Mouse (Mus musculus): Measurements from ENCODE around the gene Gm1043. TPM values are rescaled to one million over a fixed set of nuclear protein-coding genes. Genes with fewer than 3 reads are reported as not detected.

Gm1043 gene
- polyA plus RNA-seq, 1 experiment from 2014 or later: not detected

- WGBS: 54% methylated on average over 7 of the region's 7 CpGs
Measured at GRCm38 (mm10) chr5:37228894-37229293, 143.7 kb downstream of the Gm1043 start.

GRCm38 (mm10) chr5:37233010-37233557 lies 147.9 kb downstream of the Gm1043 start:
- no peak overlapping the region for H3K27ac ChIP-seq (ENCODE audit: low read length)
- H3K36me3 ChIP-seq (ENCODE audit: insufficient read depth, low read length): no peaks in the 10 kb centered on the region
- H3K9me3 ChIP-seq (ENCODE audit: low read length): no peaks in the 10 kb centered on the region
- WGBS: 49% methylated on average over 9 of the region's 9 CpGs
- H3K4me2 ChIP-seq (replicated peaks; ENCODE audit: low read depth, low read length): no peak overlapping the region
- no peak overlapping the region for H3K4me3 ChIP-seq (ENCODE audit: low read length)
- H3K27me3 ChIP-seq (ENCODE audit: insufficient read depth, low read length): peaks cover 2% of the 10 kb centered on the region; the same call in 1 of the 2 replicates
- no peak overlapping the region for H3K9ac ChIP-seq (replicated peaks; ENCODE audit: low read length)
- no peaks in the 10 kb centered on the region for H3K4me1 ChIP-seq (ENCODE audit: insufficient read depth, low read length)
- no peak for ATAC-seq (ENCODE audit: low FRiP score, low TSS enrichment)

More at GRCm38 (mm10) chr5:37228894-37229293, 143.7 kb downstream of the Gm1043 start:
- no peaks in the 10 kb centered on the region for H3K4me1 ChIP-seq (ENCODE audit: insufficient read depth, low read length)
- no peaks in the 10 kb centered on the region; the same call in 1 of the 2 replicates for H3K27me3 ChIP-seq (ENCODE audit: insufficient read depth, low read length)
- no peak overlapping the region for H3K27ac ChIP-seq (ENCODE audit: low read length)
- no peak overlapping the region for H3K4me2 ChIP-seq (replicated peaks; ENCODE audit: low read depth, low read length)
- H3K9me3 ChIP-seq (ENCODE audit: low read length): no peaks in the 10 kb centered on the region
- ATAC-seq (ENCODE audit: low FRiP score, low TSS enrichment): no peak
- H3K4me3 ChIP-seq (ENCODE audit: low read length): no peak overlapping the region
- no peaks in the 10 kb centered on the region for H3K36me3 ChIP-seq (ENCODE audit: insufficient read depth, low read length)
- H3K9ac ChIP-seq (replicated peaks; ENCODE audit: low read length): no peak overlapping the region

- no peak overlapping the region for H3K9ac ChIP-seq (replicated peaks; ENCODE audit: low read length)
- H3K4me1 ChIP-seq (ENCODE audit: insufficient read depth, low read length): peaks cover 12% of the 10 kb centered on the region
- no peak overlapping the region for H3K4me3 ChIP-seq (ENCODE audit: low read length)
- no peaks in the 10 kb centered on the region for H3K36me3 ChIP-seq (ENCODE audit: insufficient read depth, low read length)
- ATAC-seq (ENCODE audit: low FRiP score, low TSS enrichment): no peak
- H3K9me3 ChIP-seq (ENCODE audit: low read length): no peaks in the 10 kb centered on the region
- WGBS: 48% methylated on average over 2 of the region's 2 CpGs
- H3K27me3 ChIP-seq (ENCODE audit: insufficient read depth, low read length): peaks cover 45% of the 10 kb centered on the region
- no peak overlapping the region for H3K4me2 ChIP-seq (replicated peaks; ENCODE audit: low read depth, low read length)
- no peak overlapping the region for H3K27ac ChIP-seq (ENCODE audit: low read length)
Measured at GRCm38 (mm10) chr5:37238654-37239053, 153.5 kb downstream of the Gm1043 start.

- Histone ChIP-seq H3K36me3 (ENCODE audit: insufficient read depth, low read length) (no peaks in the 10 kb centered on the region), H3K9me3 (ENCODE audit: low read length) (no peaks in the 10 kb centered on the region), H3K4me3 (ENCODE audit: low read length) (no peak overlapping the region), H3K27ac (ENCODE audit: low read length) (no peak overlapping the region), H3K4me2 (replicated peaks; ENCODE audit: low read depth, low read length) (no peak overlapping the region), H3K4me1 (ENCODE audit: insufficient read depth, low read length) (peaks cover 19% of the 10 kb centered on the region), H3K27me3 (ENCODE audit: insufficient read depth, low read length) (peaks cover 64% of the 10 kb centered on the region), H3K9ac (replicated peaks; ENCODE audit: low read length) (no peak overlapping the region)
- 3% methylated on average over 5 of the region's 5 CpGs for WGBS
- no peak for ATAC-seq (ENCODE audit: low FRiP score, low TSS enrichment)
Measured at GRCm38 (mm10) chr5:37240550-37240949, 155.4 kb downstream of the Gm1043 start.

GRCm38 (mm10) chr5:37241224-37241623 lies 156.1 kb downstream of the Gm1043 start:
- Histone ChIP-seq H3K4me1 (ENCODE audit: insufficient read depth, low read length) (peaks cover 23% of the 10 kb centered on the region), H3K27ac (ENCODE audit: low read length) (no peak overlapping the region), H3K36me3 (ENCODE audit: insufficient read depth, low read length) (no peaks in the 10 kb centered on the region), H3K9ac (replicated peaks; ENCODE audit: low read length) (no peak overlapping the region), H3K27me3 (ENCODE audit: insufficient read depth, low read length) (peaks cover 68% of the 10 kb centered on the region), H3K9me3 (ENCODE audit: low read length) (no peaks in the 10 kb centered on the region), H3K4me2 (replicated peaks; ENCODE audit: low read depth, low read length) (peak overlapping the region; percentile 65; the same call in 1 of the 2 replicates), H3K4me3 (ENCODE audit: low read length) (peak overlapping the region; percentile 45)
- ATAC-seq (ENCODE audit: low FRiP score, low TSS enrichment): no peak
- 16% methylated on average over 9 of the region's 9 CpGs for WGBS

DNA sequence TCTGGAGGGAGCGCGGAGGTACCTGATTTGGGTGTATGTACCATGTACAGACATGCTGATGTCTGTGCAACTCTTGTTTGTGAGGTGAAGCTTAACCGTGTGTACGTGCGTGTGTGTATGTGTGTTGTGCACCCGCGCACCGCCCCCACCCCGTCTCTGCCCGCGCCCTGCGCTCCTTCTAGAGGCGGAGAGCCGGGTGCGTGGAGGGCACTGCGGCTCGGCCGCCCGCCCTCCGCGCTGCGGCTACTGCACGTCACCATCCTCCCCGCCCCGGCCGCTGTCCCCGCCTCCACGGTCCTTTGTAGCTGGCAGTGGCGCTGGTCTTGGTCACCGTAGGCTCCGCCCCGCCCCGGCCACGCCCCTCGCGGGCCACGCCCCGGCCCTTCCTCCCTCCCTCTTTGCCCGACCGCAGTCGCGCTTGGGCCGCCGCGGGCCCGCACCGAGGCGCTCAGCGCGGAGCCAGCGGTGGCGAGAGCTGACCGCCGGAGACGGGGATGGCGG lies 156.5 kb downstream of the Gm1043 start, which contains the start of gene Crmp1:
Gene Crmp1, plus strand, starts transcription at position 290 of the 501 bp plus-strand sequence.
- H3K27ac ChIP-seq (ENCODE audit: low read length): no peak within 1 kb of the TSS
- H3K9ac ChIP-seq (replicated peaks; ENCODE audit: low read length): no peak within 1 kb of the TSS
- no peaks in the 10 kb centered on the region for H3K36me3 ChIP-seq (ENCODE audit: insufficient read depth, low read length)
- no peaks in the 10 kb centered on the region for H3K9me3 ChIP-seq (ENCODE audit: low read length)
- ATAC-seq (ENCODE audit: low FRiP score, low TSS enrichment): peak; percentile 70
- peaks cover 73% of the 10 kb centered on the region for H3K27me3 ChIP-seq (ENCODE audit: insufficient read depth, low read length)
- peaks cover 26% of the 10 kb centered on the region for H3K4me1 ChIP-seq (ENCODE audit: insufficient read depth, low read length)
- 1% methylated on average over 26 of the region's 56 CpGs for WGBS
- peak within 1 kb of the TSS; percentile 65 for H3K4me2 ChIP-seq (replicated peaks; ENCODE audit: low read depth, low read length)
- peak within 1 kb of the TSS; percentile 45 for H3K4me3 ChIP-seq (ENCODE audit: low read length)

DNA sequence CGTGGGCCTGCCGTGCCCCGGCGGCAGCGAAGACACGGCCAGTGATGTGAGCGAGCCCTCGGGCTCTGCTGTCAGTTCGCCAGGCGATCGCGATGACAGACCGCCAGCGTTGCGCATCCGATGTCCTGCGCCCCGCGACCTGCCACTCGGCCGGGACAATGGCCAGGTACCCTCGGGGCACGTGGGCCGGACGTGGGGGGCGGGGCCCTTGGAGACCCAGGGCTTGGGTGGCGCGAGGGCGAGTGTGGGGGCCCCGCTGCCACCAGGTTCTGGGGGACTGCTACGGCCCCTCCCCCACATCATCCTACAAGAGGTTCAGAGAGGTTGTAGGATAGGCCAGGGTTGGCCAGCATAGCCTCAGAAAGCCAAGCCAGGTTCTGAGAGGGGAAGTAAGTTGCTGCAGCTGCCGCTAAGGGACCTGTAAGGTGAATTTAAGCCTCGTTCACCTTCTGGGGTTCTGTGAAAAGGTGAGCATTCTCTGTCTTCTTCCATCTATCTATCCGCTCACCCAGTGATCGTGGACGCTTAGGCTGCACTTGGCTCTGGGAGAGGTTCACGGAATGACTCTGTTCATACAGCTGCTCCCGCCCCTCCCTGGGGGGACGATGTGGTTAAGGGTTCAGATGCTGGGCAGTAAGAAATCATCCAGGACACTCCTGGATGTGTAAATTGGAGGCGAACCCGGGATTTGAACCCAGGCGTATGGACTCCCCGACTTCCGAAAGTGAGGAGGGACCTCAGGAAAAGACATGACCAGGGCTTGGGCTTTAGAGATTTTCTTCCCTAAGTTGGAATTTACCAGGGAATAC lies 157.4 kb downstream of the Gm1043 start:
- 10% methylated on average over 44 of the region's 44 CpGs for WGBS
- H3K4me3 ChIP-seq (ENCODE audit: low read length): peak overlapping the region; percentile 45
- ATAC-seq (ENCODE audit: low FRiP score, low TSS enrichment): no peak
- no peaks in the 10 kb centered on the region for H3K9me3 ChIP-seq (ENCODE audit: low read length)
- H3K27ac ChIP-seq (ENCODE audit: low read length): no peak overlapping the region
- H3K9ac ChIP-seq (replicated peaks; ENCODE audit: low read length): no peak overlapping the region
- H3K36me3 ChIP-seq (ENCODE audit: insufficient read depth, low read length): no peaks in the 10 kb centered on the region
- H3K27me3 ChIP-seq (ENCODE audit: insufficient read depth, low read length): peaks cover 78% of the 10 kb centered on the region
- H3K4me2 ChIP-seq (replicated peaks; ENCODE audit: low read depth, low read length): peak overlapping the region; percentile 65
- peaks cover 26% of the 10 kb centered on the region for H3K4me1 ChIP-seq (ENCODE audit: insufficient read depth, low read length)

DNA sequence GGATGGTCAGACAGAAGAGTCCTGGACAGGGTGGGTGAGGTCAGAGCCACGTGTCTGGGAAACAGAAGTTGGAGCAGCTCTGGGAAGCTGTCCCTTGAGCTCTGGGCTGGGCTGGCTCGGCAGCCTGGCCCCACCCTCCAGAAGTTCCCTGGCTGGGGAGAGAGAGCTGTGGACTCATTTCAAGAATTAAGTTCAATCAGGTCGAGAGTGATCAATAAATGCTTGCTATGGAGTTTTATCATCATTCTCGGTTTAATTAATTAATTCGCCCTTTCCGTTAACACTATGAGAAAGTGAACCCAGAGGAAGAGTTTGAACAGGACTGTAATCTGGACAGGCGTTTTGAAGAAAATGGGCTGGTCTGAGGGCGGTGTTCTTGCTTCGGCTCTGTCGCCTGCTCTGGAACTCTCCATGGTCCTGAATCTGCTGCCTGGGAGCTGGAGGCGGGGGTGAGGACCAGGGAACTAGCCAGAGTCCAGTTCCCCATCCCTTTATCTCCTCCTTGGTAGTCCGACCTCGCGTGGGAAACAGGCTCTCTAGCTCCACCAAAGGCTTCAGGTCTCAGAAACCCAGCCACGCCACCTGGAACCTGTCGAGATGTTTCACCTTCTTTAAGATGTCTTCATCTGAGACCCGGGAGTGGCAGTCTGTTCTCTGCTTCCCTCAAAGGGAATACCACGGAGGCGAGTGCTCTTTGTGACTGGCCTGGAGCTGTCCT lies 158.2 kb downstream of the Gm1043 start:
- Histone ChIP-seq H3K27me3 (ENCODE audit: insufficient read depth, low read length) (peaks cover 78% of the 10 kb centered on the region), H3K4me2 (replicated peaks; ENCODE audit: low read depth, low read length) (no peak overlapping the region), H3K4me1 (ENCODE audit: insufficient read depth, low read length) (peaks cover 26% of the 10 kb centered on the region), H3K27ac (ENCODE audit: low read length) (no peak overlapping the region), H3K9ac (replicated peaks; ENCODE audit: low read length) (no peak overlapping the region), H3K9me3 (ENCODE audit: low read length) (no peaks in the 10 kb centered on the region), H3K4me3 (ENCODE audit: low read length) (no peak overlapping the region), H3K36me3 (ENCODE audit: insufficient read depth, low read length) (no peaks in the 10 kb centered on the region)
- 1% methylated on average over 19 of the region's 19 CpGs for WGBS
- peak; percentile 31; the same call in 1 of the 2 replicates for ATAC-seq (ENCODE audit: low FRiP score, low TSS enrichment)

DNA sequence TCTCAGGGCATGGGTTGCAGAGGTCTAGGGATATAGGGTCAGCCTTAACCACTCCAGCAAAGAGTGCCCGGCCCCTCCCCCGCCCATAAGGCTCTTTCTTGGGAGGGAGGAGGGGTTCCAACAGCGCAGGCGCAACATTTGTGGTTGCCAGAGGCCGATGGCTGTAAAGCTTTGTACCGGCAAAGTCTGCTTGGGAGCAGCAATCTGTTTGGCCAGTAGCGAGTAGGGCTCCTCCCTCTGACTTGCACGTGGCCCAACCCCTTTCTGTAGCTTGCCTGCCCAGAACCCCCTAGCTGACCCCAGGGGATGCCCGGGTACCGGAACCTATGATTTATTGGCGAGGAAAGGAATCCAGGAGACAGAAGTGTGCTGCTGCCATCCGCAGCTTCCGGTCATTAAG lies 159.0 kb downstream of the Gm1043 start:
- Histone ChIP-seq H3K9me3 (ENCODE audit: low read length) (no peaks in the 10 kb centered on the region), H3K27me3 (ENCODE audit: insufficient read depth, low read length) (peaks cover 78% of the 10 kb centered on the region), H3K36me3 (ENCODE audit: insufficient read depth, low read length) (no peaks in the 10 kb centered on the region), H3K9ac (replicated peaks; ENCODE audit: low read length) (no peak overlapping the region), H3K4me1 (ENCODE audit: insufficient read depth, low read length) (peaks cover 26% of the 10 kb centered on the region), H3K4me3 (ENCODE audit: low read length) (no peak overlapping the region), H3K4me2 (replicated peaks; ENCODE audit: low read depth, low read length) (no peak overlapping the region), H3K27ac (ENCODE audit: low read length) (no peak overlapping the region)
- ATAC-seq (ENCODE audit: low FRiP score, low TSS enrichment): 0 out of 2 replicates have a peak, but pooled peaks have one; percentile 7
- 0% methylated on average over 13 of the region's 13 CpGs for WGBS
